Mouse (Mus musculus): Measurements from ENCODE around the gene Sirt5. TPM values are rescaled to one million over a fixed set of nuclear protein-coding genes. Genes with fewer than 3 reads are reported as not detected.
A peak's percentile ranks its signal among the peaks of the same experiment; 100 is the strongest.

Gene Sirt5
- polyA plus RNA-seq, 1 experiment from 2014 or later: 21.2 TPM

DNA sequence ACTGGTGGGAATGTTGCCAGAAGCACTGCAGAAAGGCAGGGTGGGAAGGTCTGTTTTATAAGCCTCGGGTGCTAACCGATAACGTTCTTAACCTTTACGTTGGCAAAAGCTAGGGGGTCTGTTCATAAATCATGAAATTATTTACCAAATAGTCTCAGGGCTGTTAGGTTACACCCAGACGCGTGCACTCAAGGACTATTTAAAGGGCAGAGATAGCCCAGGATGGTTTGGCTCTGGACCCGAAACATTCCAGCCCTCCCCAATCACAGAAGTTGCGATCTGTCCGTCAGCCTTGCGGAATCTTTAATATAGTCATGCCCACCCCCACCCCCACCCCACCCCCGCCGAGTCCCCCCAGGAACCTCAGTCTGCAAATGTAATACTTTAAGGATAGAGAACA is 10.9 kb upstream of the Sirt5 start:
- ATAC-seq (ENCODE audit: insufficient read depth) (no peak), DNase-seq (peak; percentile 38)
- H3K4me2 ChIP-seq: no peak overlapping the region
- H3K27me3 ChIP-seq (ENCODE audit: insufficient read depth, low read length): no peaks in the 10 kb centered on the region
- no peak for TF ChIP-seq CTCF (IDR thresholded peaks at IDR 0.05; ENCODE audit: low read depth)
- no peak overlapping the region for H3K27ac ChIP-seq (ENCODE audit: low read depth)
- 0 out of 2 replicates have a peak, but pooled peaks cover 3% of the 10 kb centered on the region for H3K4me1 ChIP-seq (ENCODE audit: insufficient read depth)
- WGBS: 49% methylated on average over 12 of the region's 12 CpGs
- no peaks in the 10 kb centered on the region for H3K36me3 ChIP-seq (ENCODE audit: insufficient read depth)
- no peak overlapping the region for H3K4me3 ChIP-seq (ENCODE audit: low read depth, low read length)
- no peak overlapping the region for H3K9ac ChIP-seq
- no peaks in the 10 kb centered on the region for H3K9me3 ChIP-seq (ENCODE audit: low read depth, low read length)

DNA sequence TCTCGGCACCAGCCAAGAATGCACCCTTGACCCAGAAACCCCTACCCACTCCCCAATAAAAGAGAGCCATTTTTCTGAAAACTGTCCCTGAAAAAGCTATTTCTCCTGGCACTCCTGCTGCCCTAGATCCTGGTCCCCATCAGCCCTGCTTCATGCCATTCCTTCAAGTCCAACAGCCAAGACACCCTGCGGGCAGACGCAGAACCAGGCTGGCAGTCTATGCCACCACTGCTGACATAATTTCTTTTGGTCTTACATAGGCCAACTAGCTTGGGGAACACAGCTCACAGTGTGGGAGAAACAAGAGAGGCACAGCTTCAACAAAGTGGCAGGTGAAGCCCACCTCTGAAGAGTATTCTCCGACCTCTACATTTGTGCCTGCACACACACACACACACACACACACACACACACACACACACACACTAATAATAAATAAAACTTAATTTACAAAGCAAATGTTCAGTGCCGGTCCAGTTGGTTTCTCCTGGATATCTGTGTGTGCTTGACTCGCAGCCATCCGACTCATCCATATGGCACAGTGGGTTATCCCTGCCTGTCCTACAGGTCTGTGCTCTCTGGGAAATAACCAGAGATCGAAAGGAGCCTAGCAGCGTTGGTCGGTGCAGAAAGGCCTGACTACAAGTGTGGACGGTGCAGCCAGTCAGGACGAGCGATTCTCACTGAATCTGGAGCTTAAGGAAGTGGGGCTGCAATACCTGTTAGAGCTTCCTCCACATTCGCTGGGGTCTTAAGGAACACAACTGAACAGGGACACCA is 8.8 kb upstream of the Sirt5 start:
- Histone ChIP-seq H3K4me2 (no peak overlapping the region), H3K9me3 (ENCODE audit: low read depth, low read length) (no peaks in the 10 kb centered on the region), H3K27ac (ENCODE audit: low read depth) (no peak overlapping the region), H3K27me3 (ENCODE audit: insufficient read depth, low read length) (no peaks in the 10 kb centered on the region), H3K36me3 (ENCODE audit: insufficient read depth) (no peaks in the 10 kb centered on the region), H3K4me1 (ENCODE audit: insufficient read depth) (0 out of 2 replicates have a peak, but pooled peaks cover 3% of the 10 kb centered on the region), H3K9ac (no peak overlapping the region), H3K4me3 (ENCODE audit: low read depth, low read length) (no peak overlapping the region)
- no peak for TF ChIP-seq CTCF (IDR thresholded peaks at IDR 0.05; ENCODE audit: low read depth)
- 84% methylated on average over 14 of the region's 14 CpGs for WGBS
- no peak for ATAC-seq (ENCODE audit: insufficient read depth)
- no peak for DNase-seq

GRCm38 (mm10) chr13:43360534-43360933 is 4.8 kb upstream of the Sirt5 start:
- no peak overlapping the region for H3K9ac ChIP-seq
- 60% methylated on average over 6 of the region's 6 CpGs for WGBS

GRCm38 (mm10) chr13:43362353-43362752 is 2.9 kb upstream of the Sirt5 start:
- H3K4me1 ChIP-seq (ENCODE audit: insufficient read depth): no peaks in the 10 kb centered on the region
- ATAC-seq (ENCODE audit: insufficient read depth): peak; percentile 42; the same call in 1 of the 2 replicates
- H3K9me3 ChIP-seq (ENCODE audit: low read depth, low read length): no peaks in the 10 kb centered on the region
- H3K27ac ChIP-seq (ENCODE audit: low read depth): no peak overlapping the region
- no peaks in the 10 kb centered on the region for H3K36me3 ChIP-seq (ENCODE audit: insufficient read depth)
- H3K4me3 ChIP-seq (ENCODE audit: low read depth, low read length): no peak overlapping the region
- H3K27me3 ChIP-seq (ENCODE audit: insufficient read depth, low read length): no peaks in the 10 kb centered on the region
- 40% methylated on average over 9 of the region's 9 CpGs for WGBS
- H3K4me2 ChIP-seq: no peak overlapping the region
- DNase-seq: peak; percentile 86
- H3K9ac ChIP-seq: no peak overlapping the region
- TF ChIP-seq CTCF (IDR thresholded peaks at IDR 0.05; ENCODE audit: low read depth): no peak

More at GRCm38 (mm10) chr13:43360534-43360933, 4.8 kb upstream of the Sirt5 start:
- no peaks in the 10 kb centered on the region for H3K27me3 ChIP-seq (ENCODE audit: insufficient read depth, low read length)
- H3K4me2 ChIP-seq: no peak overlapping the region
- no peak overlapping the region for H3K27ac ChIP-seq (ENCODE audit: low read depth)
- no peak for ATAC-seq (ENCODE audit: insufficient read depth)
- no peak overlapping the region for H3K4me3 ChIP-seq (ENCODE audit: low read depth, low read length)
- H3K36me3 ChIP-seq (ENCODE audit: insufficient read depth): no peaks in the 10 kb centered on the region
- TF ChIP-seq CTCF (IDR thresholded peaks at IDR 0.05; ENCODE audit: low read depth): no peak
- no peaks in the 10 kb centered on the region for H3K9me3 ChIP-seq (ENCODE audit: low read depth, low read length)
- H3K4me1 ChIP-seq (ENCODE audit: insufficient read depth): no peaks in the 10 kb centered on the region
- no peak for DNase-seq

- no peak for DNase-seq
- peak overlapping the region; percentile 57 for H3K4me3 ChIP-seq (ENCODE audit: low read depth, low read length)
- peaks cover 2% of the 10 kb centered on the region; the same call in 1 of the 2 replicates for H3K36me3 ChIP-seq (ENCODE audit: insufficient read depth)
- H3K4me1 ChIP-seq (ENCODE audit: insufficient read depth): no peaks in the 10 kb centered on the region
- WGBS: 4% methylated on average over 11 of the region's 11 CpGs
- H3K27me3 ChIP-seq (ENCODE audit: insufficient read depth, low read length): no peaks in the 10 kb centered on the region
- peak overlapping the region; percentile 85 for H3K4me2 ChIP-seq
- peak overlapping the region; percentile 58; the same call in 1 of the 2 replicates for H3K27ac ChIP-seq (ENCODE audit: low read depth)
- TF ChIP-seq CTCF (IDR thresholded peaks at IDR 0.05; ENCODE audit: low read depth): no peak
- H3K9me3 ChIP-seq (ENCODE audit: low read depth, low read length): no peaks in the 10 kb centered on the region
- H3K9ac ChIP-seq: peak overlapping the region; percentile 70
- peak; percentile 52; the same call in 1 of the 2 replicates for ATAC-seq (ENCODE audit: insufficient read depth)
Measured at GRCm38 (mm10) chr13:43365825-43366184, 509 bp downstream of the Sirt5 start.

- ATAC-seq (ENCODE audit: insufficient read depth) (no peak), DNase-seq (no peak)
- H3K4me1 ChIP-seq (ENCODE audit: insufficient read depth): no peaks in the 10 kb centered on the region
- no peak overlapping the region for H3K27ac ChIP-seq (ENCODE audit: low read depth)
- H3K4me2 ChIP-seq: no peak overlapping the region
- WGBS: 69% methylated on average over 6 of the region's 6 CpGs
- TF ChIP-seq CTCF (IDR thresholded peaks at IDR 0.05; ENCODE audit: low read depth): no peak
- no peak overlapping the region for H3K9ac ChIP-seq
- no peaks in the 10 kb centered on the region for H3K27me3 ChIP-seq (ENCODE audit: insufficient read depth, low read length)
- peaks cover 20% of the 10 kb centered on the region; the same call in 1 of the 2 replicates for H3K36me3 ChIP-seq (ENCODE audit: insufficient read depth)
- H3K9me3 ChIP-seq (ENCODE audit: low read depth, low read length): no peaks in the 10 kb centered on the region
- H3K4me3 ChIP-seq (ENCODE audit: low read depth, low read length): no peak overlapping the region
Measured at GRCm38 (mm10) chr13:43370063-43370462, 4.8 kb downstream of the Sirt5 start.

- H3K9ac ChIP-seq: no peak overlapping the region
- no peaks in the 10 kb centered on the region for H3K27me3 ChIP-seq (ENCODE audit: insufficient read depth, low read length)
- peaks cover 26% of the 10 kb centered on the region; the same call in 1 of the 2 replicates for H3K36me3 ChIP-seq (ENCODE audit: insufficient read depth)
Measured at GRCm38 (mm10) chr13:43372892-43373291, 7.6 kb downstream of the Sirt5 start.

More at GRCm38 (mm10) chr13:43372892-43373291, 7.6 kb downstream of the Sirt5 start:
- Histone ChIP-seq H3K4me3 (ENCODE audit: low read depth, low read length) (no peak overlapping the region), H3K4me1 (ENCODE audit: insufficient read depth) (no peaks in the 10 kb centered on the region), H3K27ac (ENCODE audit: low read depth) (no peak overlapping the region), H3K4me2 (no peak overlapping the region), H3K9me3 (ENCODE audit: low read depth, low read length) (no peaks in the 10 kb centered on the region)
- TF ChIP-seq CTCF (IDR thresholded peaks at IDR 0.05; ENCODE audit: low read depth): peak; percentile 19; the same call in 1 of the 2 replicates
- DNase-seq (no peak), ATAC-seq (ENCODE audit: insufficient read depth) (no peak)
- 89% methylated on average over 1 of the region's 1 CpGs for WGBS

Data from lung, embryonic 14.5 days (tissue).